Mouse (Mus musculus): ENCODE data around the gene Liph.
"Not testable (repeated sequence)": the region's sequence is repeated elsewhere in the genome, so short reads cannot be mapped to it uniquely, and the experiment has no call there.

Liph gene

GRCm38 (mm10) chr16:21976203-21976602 lies 19.3 kb downstream of the Liph start:
- DNase-seq (ENCODE audit: low spot score), result no peak

- DNase-seq (ENCODE audit: low spot score), result no peak
Measured at GRCm38 (mm10) chr16:21971446-21971845, 24.0 kb downstream of the Liph start.

GRCm38 (mm10) chr16:21970536-21970935 lies 24.9 kb downstream of the Liph start:
- DNase-seq (ENCODE audit: low spot score), result no peak

GRCm38 (mm10) chr16:21969874-21970273 lies 25.6 kb downstream of the Liph start:
- no peak for DNase-seq (ENCODE audit: low spot score)

GRCm38 (mm10) chr16:21965576-21965975 lies 29.9 kb downstream of the Liph start:
- DNase-seq (ENCODE audit: low spot score), result no peak

GRCm38 (mm10) chr16:21955591-21955990 lies 39.9 kb downstream of the Liph start:
- peak; percentile 57 for DNase-seq (ENCODE audit: low spot score)

GRCm38 (mm10) chr16:21946761-21947715 lies 48.4 kb downstream of the Liph start, which contains the start of gene Tmem41a:
TSS of gene Tmem41a (minus strand) at chr16:21947552.
- peak; percentile 86 for DNase-seq (ENCODE audit: low spot score)

GRCm38 (mm10) chr16:21928471-21928870 lies 67.0 kb downstream of the Liph start:
- DNase-seq (ENCODE audit: low spot score), result no peak

GRCm38 (mm10) chr16:21916681-21917080 lies 78.8 kb downstream of the Liph start:
- DNase-seq (ENCODE audit: low spot score), result no peak

GRCm38 (mm10) chr16:21913347-21913746 lies 82.1 kb downstream of the Liph start:
- DNase-seq (ENCODE audit: low spot score), result no peak

GRCm38 (mm10) chr16:21908906-21909305 lies 86.6 kb downstream of the Liph start:
- not testable (repeated sequence) for DNase-seq (ENCODE audit: low spot score)

GRCm38 (mm10) chr16:21906902-21907301 lies 88.6 kb downstream of the Liph start:
- DNase-seq (ENCODE audit: low spot score), result no peak

- no peak for DNase-seq (ENCODE audit: low spot score)
Measured at GRCm38 (mm10) chr16:21905996-21906395, 89.5 kb downstream of the Liph start.

GRCm38 (mm10) chr16:21904636-21905035 lies 90.8 kb downstream of the Liph start:
- DNase-seq (ENCODE audit: low spot score), result no peak

Data from adipocyte (in vitro differentiated cells).